Mouse (Mus musculus) lung, adult 2 months (tissue): Measurements from ENCODE around the gene Muc20. TPM values are rescaled to one million over a fixed set of nuclear protein-coding genes. Genes with fewer than 3 reads are reported as not detected.

Source experiments
- DNase-seq: peaks from one replicate; pipeline ENCODE4 v3.0.0; 2022
- H3K4me1 ChIP-seq: fragments of 200-500 bp; 2 replicates; pipeline ENCODE4 v1.6.1; 2011; ENCODE audit warnings: low read length; ENCODE audit not compliant: control insufficient read depth, insufficient read depth
- H3K4me3 ChIP-seq: fragments of 200-500 bp; replicated peaks from 2 replicates; pipeline ENCODE3; 2011; ENCODE audit warnings: low read depth, mild to moderate bottlenecking, control low read depth, low read length; ENCODE audit errors: extremely low read depth
- CTCF ChIP-seq: fragments of 200-500 bp; IDR thresholded peaks from 2 replicates; pipeline ENCODE4 v1.5.1; 2011; ENCODE audit warnings: mild to moderate bottlenecking, low read length, control low read depth; ENCODE audit not compliant: insufficient read depth
- POLR2A ChIP-seq: fragments of 200-500 bp; IDR thresholded peaks from 2 replicates; pipeline ENCODE4 v1.6.1; 2011; ENCODE audit warnings: low read depth, mild to moderate bottlenecking, control low read depth, low read length, borderline replicate concordance; ENCODE audit errors: extremely low read depth
- WGBS: fragments of 180-500 bp; shearing (Covaris S2); methylation state at CpG from one replicate; pipeline ENCODE4 v1.1.7; 2018; 5-methylcytosine and 5-hydroxymethylcytosine counted together
- polyA plus RNA-seq: library from polyadenylated mRNA; depleted of rRNA; stranded (reverse); fragments of >200 nt; gene quantifications from 2 replicates; pipeline ENCODE4 v1.2.3, GENCODE M21; 2012

Gene Muc20
- polyA plus RNA-seq, 1 experiment, result 11.8 TPM

GRCm38 (mm10) chr16:32766904-32767303, 30.3 kb downstream of the Muc20 start:
- WGBS, result 94% methylated on average over 7 of the region's 7 CpGs
- TF ChIP-seq POLR2A (no peak), CTCF (no peak)
- Histone ChIP-seq H3K4me3 (no peak overlapping the region), H3K4me1 (no peaks in the 10 kb centered on the region)
- DNase-seq, result no peak

GRCm38 (mm10) chr16:32764961-32765360, 32.3 kb downstream of the Muc20 start:
- DNase-seq, result no peak
- Histone ChIP-seq H3K4me1 (no peaks in the 10 kb centered on the region), H3K4me3 (no peak overlapping the region)
- TF ChIP-seq POLR2A, result no peak
- 68% methylated on average over 6 of the region's 6 CpGs for WGBS

- no peak for TF ChIP-seq POLR2A
- TF ChIP-seq CTCF, result no peak
- WGBS, result 83% methylated on average over 2 of the region's 2 CpGs
- Histone ChIP-seq H3K4me3 (no peak overlapping the region), H3K4me1 (no peaks in the 10 kb centered on the region)
- no peak for DNase-seq
Observed at GRCm38 (mm10) chr16:32764550-32764949, 32.7 kb downstream of the Muc20 start.

- no peak for TF ChIP-seq POLR2A
- TF ChIP-seq CTCF, result no peak
- no peak overlapping the region for H3K4me3 ChIP-seq
- WGBS, result 73% methylated on average over 5 of the region's 5 CpGs
- no peak for DNase-seq
- no peaks in the 10 kb centered on the region for H3K4me1 ChIP-seq
Observed at GRCm38 (mm10) chr16:32750242-32751127, 46.8 kb downstream of the Muc20 start.

- peak; percentile 37 for DNase-seq
- no peak overlapping the region for H3K4me3 ChIP-seq
- H3K4me1 ChIP-seq, result no peaks in the 10 kb centered on the region
- TF ChIP-seq POLR2A (no peak), CTCF (no peak)
- 43% methylated on average over 6 of the region's 6 CpGs for WGBS
Observed at GRCm38 (mm10) chr16:32745852-32746251, 51.4 kb downstream of the Muc20 start.

- 75% methylated on average over 2 of the region's 2 CpGs for WGBS
- no peak for DNase-seq
- Histone ChIP-seq H3K4me3 (no peak overlapping the region), H3K4me1 (no peaks in the 10 kb centered on the region)
- TF ChIP-seq CTCF, result no peak
- no peak for TF ChIP-seq POLR2A
Observed at GRCm38 (mm10) chr16:32742712-32743111, 54.5 kb downstream of the Muc20 start.

- Histone ChIP-seq H3K4me1 (no peaks in the 10 kb centered on the region), H3K4me3 (no peak overlapping the region)
- 79% methylated on average over 9 of the region's 9 CpGs for WGBS
- no peak for DNase-seq
- TF ChIP-seq POLR2A (no peak), CTCF (no peak)
Observed at GRCm38 (mm10) chr16:32741366-32741765, 55.9 kb downstream of the Muc20 start.

GRCm38 (mm10) chr16:32740003-32740663, 57.1 kb downstream of the Muc20 start:
- no peak for DNase-seq
- Histone ChIP-seq H3K4me3 (no peak overlapping the region), H3K4me1 (no peaks in the 10 kb centered on the region)
- WGBS, result 73% methylated on average over 8 of the region's 8 CpGs
- TF ChIP-seq POLR2A (no peak), CTCF (no peak)

- TF ChIP-seq CTCF (no peak), POLR2A (peak; percentile 25; the same call in 1 of the 2 replicates)
Observed at GRCm38 (mm10) chr16:32736022-32736421, 61.2 kb downstream of the Muc20 start.

More at GRCm38 (mm10) chr16:32736022-32736421, 61.2 kb downstream of the Muc20 start:
- WGBS, result 37% methylated on average over 3 of the region's 3 CpGs
- DNase-seq, result peak; percentile 41
- Histone ChIP-seq H3K4me3 (no peak overlapping the region), H3K4me1 (no peaks in the 10 kb centered on the region)
